Mouse (Mus musculus): Measurements from ENCODE around the gene S100pbp.

- no peak for TF ChIP-seq CTCF (IDR thresholded peaks at IDR 0.05; ENCODE audit: extremely low read depth, insufficient read length, insufficient replicate concordance, low read depth, low read length)
- no peak for TF ChIP-seq POLR2A (IDR thresholded peaks at IDR 0.05; ENCODE audit: low read depth, low read length)
These were observed 32.0 kb downstream of the S100pbp start for GRCm38 (mm10) chr4:129157541-129157940.
